Mouse (Mus musculus) hindbrain, embryonic 10.5 days (tissue): ENCODE measurements around the gene Ctdsp2. TPM values are rescaled to one million over a fixed set of nuclear protein-coding genes. Genes with fewer than 3 reads are reported as not detected.

Source experiments
- DNase-seq: peaks from one replicate; pipeline ENCODE4 v3.0.0-alpha.2; 2017; ENCODE audit warnings: low spot score
- H3K27ac ChIP-seq: fragments of 300-500 bp; sonication (generic); 2 replicates; pipeline ENCODE4 v1.5.1; 2016; ENCODE audit warnings: mild to moderate bottlenecking, moderate library complexity
- H3K27me3 ChIP-seq: fragments of 300-500 bp; sonication (generic); 2 replicates; pipeline ENCODE4 v1.6.1; 2016; ENCODE audit warnings: mild to moderate bottlenecking; ENCODE audit not compliant: poor library complexity, insufficient read depth, severe bottlenecking
- H3K36me3 ChIP-seq: fragments of 300-500 bp; sonication (generic); 2 replicates; pipeline ENCODE4 v1.6.1; 2016; ENCODE audit warnings: mild to moderate bottlenecking, moderate library complexity
- H3K4me1 ChIP-seq: fragments of 300-500 bp; sonication (generic); replicated peaks from 2 replicates; pipeline ENCODE4 v1.6.1; 2016; ENCODE audit warnings: mild to moderate bottlenecking
- H3K4me3 ChIP-seq: fragments of 300-500 bp; sonication (generic); 2 replicates; pipeline ENCODE4 v1.5.1; 2016; ENCODE audit warnings: mild to moderate bottlenecking, moderate library complexity
- H3K9me3 ChIP-seq: fragments of 300-500 bp; sonication (generic); 2 replicates; pipeline ENCODE4 v1.6.1; 2016; ENCODE audit warnings: mild to moderate bottlenecking, moderate library complexity
- WGBS: fragments of 180-500 bp; shearing (Covaris S2); methylation state at CpG from one replicate; pipeline ENCODE4 v1.1.7; 2016; 5-methylcytosine and 5-hydroxymethylcytosine counted together
- polyA plus RNA-seq: library from polyadenylated mRNA; unstranded; fragments of >200 nt; fragmentation: Nextera tagmentation; extraction: Ambion mirVana; gene quantifications from 2 replicates; pipeline ENCODE4 v1.2.1, GENCODE M21; 2016

Gene Ctdsp2
- polyA plus RNA-seq, 1 experiment from 2014 or later: 33.5 TPM

DNA sequence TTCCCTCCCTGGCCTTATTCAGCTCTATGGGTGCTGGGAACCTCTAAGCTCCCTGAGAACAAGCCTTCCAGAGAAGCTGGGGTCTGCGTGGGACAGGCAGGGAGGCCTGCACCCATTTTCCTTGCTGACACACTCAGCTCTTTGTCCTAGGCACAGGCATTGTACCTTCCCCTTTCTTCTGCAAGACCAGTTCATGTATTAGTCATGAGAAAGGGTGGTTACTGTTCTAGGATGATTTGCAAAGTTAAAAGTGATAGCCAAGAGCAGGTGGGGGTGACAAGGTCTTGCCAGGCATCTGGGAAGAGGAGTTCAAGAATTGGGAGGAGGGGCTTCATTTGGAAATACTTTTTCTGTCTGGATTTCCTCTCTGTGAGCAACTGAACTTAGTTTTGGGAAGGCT lies 23.5 kb downstream of the Ctdsp2 start:
- WGBS: 81% methylated on average over 1 of the region's 1 CpGs
- Histone ChIP-seq H3K27ac (no peak overlapping the region), H3K27me3 (no peaks in the 10 kb centered on the region), H3K4me3 (no peak overlapping the region), H3K36me3 (peaks cover 32% of the 10 kb centered on the region), H3K9me3 (no peaks in the 10 kb centered on the region), H3K4me1 (peaks cover 15% of the 10 kb centered on the region; the same call in 1 of the 2 replicates)
- no peak for DNase-seq

DNA sequence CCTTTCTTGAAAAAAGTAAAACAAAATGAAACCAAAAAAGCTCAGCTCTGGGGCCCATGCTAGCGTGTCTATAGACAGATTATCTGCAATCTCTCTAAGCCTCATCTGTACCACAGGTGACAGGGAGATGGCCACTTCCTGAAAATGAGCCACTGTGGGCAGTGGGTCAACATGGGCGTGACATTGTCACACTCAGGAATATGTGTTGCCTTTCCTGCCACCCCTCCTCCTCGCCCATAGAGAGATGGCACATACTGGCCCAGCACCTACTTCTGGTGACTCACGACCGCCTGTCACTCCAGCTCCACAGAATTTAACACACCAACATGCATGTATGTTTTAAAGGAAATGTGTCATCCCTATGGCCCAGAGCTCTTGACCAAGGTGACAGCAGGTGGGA lies 24.2 kb downstream of the Ctdsp2 start:
- Histone ChIP-seq H3K4me3 (no peak overlapping the region), H3K4me1 (peaks cover 16% of the 10 kb centered on the region; the same call in 1 of the 2 replicates), H3K36me3 (peaks cover 25% of the 10 kb centered on the region), H3K27ac (no peak overlapping the region), H3K9me3 (no peaks in the 10 kb centered on the region), H3K27me3 (no peaks in the 10 kb centered on the region)
- no peak for DNase-seq
- 91% methylated on average over 5 of the region's 5 CpGs for WGBS

DNA sequence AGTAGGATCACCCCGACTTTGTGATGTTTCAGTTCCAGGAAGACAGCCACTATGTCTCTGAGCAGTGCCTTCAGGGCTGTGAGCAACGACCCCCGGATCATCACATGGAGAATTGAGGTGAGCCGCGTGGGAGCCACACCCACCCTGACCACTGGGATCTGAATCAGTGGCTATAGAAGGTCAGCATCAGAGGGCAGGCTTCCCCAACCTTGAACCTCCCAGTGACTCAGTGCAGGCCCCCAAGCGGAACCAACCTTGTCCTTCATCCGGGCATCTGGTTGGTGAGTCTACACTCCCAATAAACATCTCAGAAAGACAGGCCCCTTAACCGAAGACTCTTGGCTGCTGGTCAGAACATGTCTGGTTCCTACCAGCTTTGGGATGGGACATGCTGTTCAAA lies 24.8 kb downstream of the Ctdsp2 start:
- Histone ChIP-seq H3K4me3 (no peak overlapping the region), H3K9me3 (no peaks in the 10 kb centered on the region), H3K4me1 (peaks cover 19% of the 10 kb centered on the region; the same call in 1 of the 2 replicates), H3K27me3 (no peaks in the 10 kb centered on the region), H3K27ac (0 out of 2 replicates have a peak overlapping the region, but pooled peaks have one; percentile 4), H3K36me3 (peaks cover 19% of the 10 kb centered on the region)
- no peak for DNase-seq
- 84% methylated on average over 8 of the region's 8 CpGs for WGBS

DNA sequence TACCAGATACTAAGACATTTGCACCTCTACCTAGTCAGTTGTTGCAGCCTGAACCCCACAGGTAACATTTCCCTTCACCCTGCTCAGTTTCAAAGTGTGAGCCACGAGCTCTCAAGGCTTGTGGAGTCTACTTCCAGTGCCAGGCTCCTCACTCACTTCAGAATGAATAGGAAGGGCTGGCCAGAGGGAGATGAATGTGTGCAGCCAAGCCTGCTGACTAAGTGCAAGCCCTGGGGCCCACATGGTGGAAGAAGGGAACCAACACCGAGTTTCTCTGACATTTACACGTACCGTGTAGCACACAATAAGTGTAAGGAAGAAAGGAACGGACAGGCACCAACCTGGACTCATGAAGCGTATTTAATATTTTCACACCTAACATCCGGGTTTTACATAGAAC lies 25.3 kb downstream of the Ctdsp2 start:
- Histone ChIP-seq H3K27me3 (no peaks in the 10 kb centered on the region), H3K4me3 (no peak overlapping the region), H3K4me1 (peaks cover 19% of the 10 kb centered on the region; the same call in 1 of the 2 replicates), H3K9me3 (no peaks in the 10 kb centered on the region), H3K36me3 (peaks cover 15% of the 10 kb centered on the region), H3K27ac (0 out of 2 replicates have a peak overlapping the region, but pooled peaks have one; percentile 4)
- 76% methylated on average over 7 of the region's 7 CpGs for WGBS
- DNase-seq: no peak

DNA sequence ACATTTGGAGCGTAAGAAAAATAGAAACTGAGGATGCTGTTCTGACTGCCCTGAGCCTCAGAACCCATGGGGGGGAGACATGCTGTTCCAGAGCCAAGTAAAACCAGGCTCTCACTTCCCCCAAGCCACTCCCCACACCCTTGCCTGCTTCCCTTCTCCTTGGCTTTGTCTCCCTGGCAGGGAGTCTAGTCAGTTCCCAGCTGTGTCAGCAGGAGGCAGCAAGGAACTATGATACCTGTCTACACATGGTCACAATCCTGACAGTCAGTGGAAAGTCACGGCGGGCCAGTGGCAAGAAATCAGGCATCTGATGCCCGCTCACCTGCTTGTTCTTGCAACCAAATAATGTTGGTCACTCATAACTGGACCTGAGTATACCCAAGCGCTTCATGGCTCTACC lies 38.0 kb downstream of the Ctdsp2 start:
- DNase-seq: no peak
- Histone ChIP-seq H3K4me3 (no peak overlapping the region), H3K9me3 (no peaks in the 10 kb centered on the region), H3K4me1 (peaks cover 6% of the 10 kb centered on the region; the same call in 1 of the 2 replicates), H3K36me3 (peaks cover 6% of the 10 kb centered on the region), H3K27ac (no peak overlapping the region), H3K27me3 (no peaks in the 10 kb centered on the region)
- 65% methylated on average over 5 of the region's 5 CpGs for WGBS

DNA sequence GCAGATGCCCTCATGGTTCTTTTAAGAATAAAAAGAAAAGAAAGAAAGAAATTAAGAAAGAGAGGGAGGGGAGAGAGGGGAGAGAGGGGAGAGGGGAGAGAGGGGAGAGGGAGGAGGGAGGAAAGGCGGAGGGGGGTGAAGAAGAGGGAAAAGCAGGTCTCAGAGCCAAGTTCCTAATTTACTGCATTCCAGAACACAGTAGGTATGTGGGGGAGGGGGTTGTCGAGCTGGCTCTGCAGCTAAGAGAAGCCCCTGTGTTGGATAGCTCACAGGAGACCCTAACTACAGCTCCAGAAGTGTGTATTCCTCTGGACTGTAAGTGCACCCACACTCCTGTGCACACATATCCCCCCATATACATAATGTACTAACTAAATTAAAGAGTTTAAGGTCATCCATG lies 38.6 kb downstream of the Ctdsp2 start:
- Histone ChIP-seq H3K27ac (no peak overlapping the region), H3K9me3 (no peaks in the 10 kb centered on the region), H3K4me3 (no peak overlapping the region), H3K27me3 (no peaks in the 10 kb centered on the region), H3K4me1 (peaks cover 6% of the 10 kb centered on the region; the same call in 1 of the 2 replicates), H3K36me3 (peaks cover 12% of the 10 kb centered on the region)
- no peak for DNase-seq
- 26% methylated on average over 2 of the region's 2 CpGs for WGBS

DNA sequence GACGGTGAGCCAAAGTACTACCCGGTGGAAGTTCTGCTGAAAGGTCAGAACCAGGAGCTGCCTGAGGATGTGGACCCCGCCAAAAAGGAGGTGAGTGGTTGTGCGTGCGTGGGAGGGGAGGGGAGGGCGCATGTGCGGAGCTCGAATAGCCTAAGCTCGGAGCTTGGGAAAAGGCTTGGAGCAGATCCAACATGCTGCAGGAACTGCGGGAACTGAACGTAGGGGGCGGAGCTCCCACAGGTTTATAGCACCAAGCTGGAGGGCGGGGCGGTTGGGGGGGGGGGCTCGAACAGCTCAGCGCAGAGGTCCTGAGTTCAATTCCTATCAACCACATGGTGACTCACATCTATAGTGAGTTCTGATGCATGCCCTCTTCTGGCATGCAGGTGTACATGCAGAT lies 39.9 kb downstream of the Ctdsp2 start:
- WGBS: 85% methylated on average over 16 of the region's 16 CpGs
- H3K9me3 ChIP-seq: no peaks in the 10 kb centered on the region
- peaks cover 6% of the 10 kb centered on the region; the same call in 1 of the 2 replicates for H3K4me1 ChIP-seq
- H3K27ac ChIP-seq: no peak overlapping the region
- H3K4me3 ChIP-seq: no peak overlapping the region
- peaks cover 25% of the 10 kb centered on the region for H3K36me3 ChIP-seq
- no peaks in the 10 kb centered on the region for H3K27me3 ChIP-seq
- no peak for DNase-seq

DNA sequence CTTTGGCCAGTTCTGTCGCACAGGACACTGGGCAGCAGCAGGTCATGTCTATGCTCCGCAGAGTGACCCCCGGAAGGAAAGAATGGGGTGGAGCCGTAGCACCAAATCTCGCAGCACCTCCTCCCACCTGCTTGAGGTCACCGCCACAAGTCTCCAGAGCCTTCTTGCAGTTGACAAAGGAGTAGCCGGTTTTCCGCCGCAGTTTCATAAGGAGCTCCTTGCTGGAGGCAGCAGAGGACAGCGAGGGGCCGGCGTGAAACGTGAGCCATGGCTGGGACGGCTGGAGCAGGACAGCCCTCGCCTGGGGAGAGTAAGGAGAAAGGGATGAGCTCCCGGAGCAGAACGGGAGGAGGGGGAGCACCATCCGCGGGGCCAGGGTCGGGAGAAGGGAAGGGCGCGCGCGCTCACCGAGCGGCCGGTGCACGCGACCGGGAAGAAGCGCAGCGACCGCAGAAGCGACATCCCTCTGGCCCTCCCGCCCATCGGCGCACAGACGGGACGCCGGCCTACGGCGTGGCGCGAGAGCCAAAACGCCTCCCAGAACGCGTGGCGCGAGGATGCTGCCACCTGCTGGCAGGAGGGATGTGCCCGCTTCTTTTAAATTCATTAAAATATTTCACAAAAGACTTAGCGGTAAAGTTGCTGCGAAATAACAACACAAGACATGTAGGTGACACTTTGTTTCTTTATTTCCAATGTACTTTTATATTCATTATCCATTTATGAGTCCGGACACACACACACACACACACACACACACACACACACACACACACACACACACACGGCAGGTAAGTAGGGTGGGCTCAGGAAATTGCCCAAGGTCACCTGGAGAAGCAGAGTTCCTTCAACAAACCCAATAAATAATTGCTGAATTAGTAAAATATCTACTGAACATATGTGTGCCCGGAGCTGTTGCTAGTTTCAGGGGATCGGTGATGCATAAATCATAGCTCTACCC lies 52.1 kb downstream of the Ctdsp2 start, which contains the start of gene Tsfm:
TSS of gene Tsfm (minus strand) at position 505 of the 961 bp plus-strand sequence.
- DNase-seq: peak; percentile 91
- Histone ChIP-seq H3K4me3 (peak within 1 kb of the TSS; percentile 67), H3K27ac (peak within 1 kb of the TSS; percentile 89), H3K9me3 (no peaks in the 10 kb centered on the region), H3K36me3 (peaks cover 39% of the 10 kb centered on the region), H3K4me1 (peaks cover 11% of the 10 kb centered on the region), H3K27me3 (no peaks in the 10 kb centered on the region)
- WGBS: 6% methylated on average over 56 of the region's 56 CpGs

DNA sequence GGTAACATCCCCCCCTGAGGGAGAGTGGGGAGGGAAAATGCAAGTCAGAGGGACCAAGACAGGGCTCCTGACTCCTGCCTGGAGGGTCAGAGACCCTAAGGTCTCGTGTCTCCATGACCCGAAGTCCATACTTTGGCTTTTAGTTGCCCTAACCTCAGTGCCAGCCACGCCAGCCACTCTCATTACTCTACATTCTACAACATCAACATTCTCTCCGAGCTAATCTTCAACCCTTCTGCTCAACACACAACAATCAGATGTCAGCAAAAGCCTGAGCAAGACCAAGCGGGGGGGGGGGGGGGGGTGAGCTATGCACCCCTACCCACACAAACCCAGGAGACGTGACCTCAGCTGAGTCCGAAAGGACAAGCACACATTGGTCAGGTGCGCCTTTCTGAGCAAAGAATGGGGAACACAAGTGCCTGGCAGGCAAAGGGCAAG lies 54.8 kb downstream of the Ctdsp2 start:
- Histone ChIP-seq H3K9me3 (no peaks in the 10 kb centered on the region), H3K27me3 (peaks cover 2% of the 10 kb centered on the region; the same call in 1 of the 2 replicates), H3K27ac (no peak overlapping the region), H3K4me3 (no peak overlapping the region), H3K4me1 (peaks cover 11% of the 10 kb centered on the region), H3K36me3 (peaks cover 12% of the 10 kb centered on the region)
- DNase-seq: no peak
- WGBS: 85% methylated on average over 8 of the region's 8 CpGs

DNA sequence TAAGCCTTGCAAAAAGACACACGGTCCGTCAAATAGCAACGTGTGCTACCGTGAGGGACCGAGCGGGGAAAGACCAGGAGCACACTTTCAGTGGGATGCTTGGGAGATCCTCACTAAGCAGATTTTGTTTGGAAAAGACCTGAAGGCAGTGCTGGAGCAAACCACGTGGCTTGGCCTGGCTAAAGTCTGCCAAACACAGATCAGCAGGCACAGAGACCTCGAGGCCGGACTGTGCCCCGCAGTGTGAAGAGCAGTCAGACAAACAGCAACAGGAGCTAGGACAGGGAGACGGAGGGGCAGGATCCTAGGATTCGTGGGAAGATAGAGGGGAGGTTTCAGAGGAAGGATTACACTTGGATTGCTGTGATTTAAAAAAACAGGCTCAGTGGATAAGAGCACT lies 57.8 kb downstream of the Ctdsp2 start:
- H3K9me3 ChIP-seq: no peaks in the 10 kb centered on the region
- no peak for DNase-seq
- no peak overlapping the region for H3K4me3 ChIP-seq
- WGBS: 89% methylated on average over 12 of the region's 12 CpGs
- H3K27me3 ChIP-seq: peaks cover 20% of the 10 kb centered on the region
- H3K27ac ChIP-seq: no peak overlapping the region
- H3K4me1 ChIP-seq: peaks cover 9% of the 10 kb centered on the region
- H3K36me3 ChIP-seq: no peaks in the 10 kb centered on the region

DNA sequence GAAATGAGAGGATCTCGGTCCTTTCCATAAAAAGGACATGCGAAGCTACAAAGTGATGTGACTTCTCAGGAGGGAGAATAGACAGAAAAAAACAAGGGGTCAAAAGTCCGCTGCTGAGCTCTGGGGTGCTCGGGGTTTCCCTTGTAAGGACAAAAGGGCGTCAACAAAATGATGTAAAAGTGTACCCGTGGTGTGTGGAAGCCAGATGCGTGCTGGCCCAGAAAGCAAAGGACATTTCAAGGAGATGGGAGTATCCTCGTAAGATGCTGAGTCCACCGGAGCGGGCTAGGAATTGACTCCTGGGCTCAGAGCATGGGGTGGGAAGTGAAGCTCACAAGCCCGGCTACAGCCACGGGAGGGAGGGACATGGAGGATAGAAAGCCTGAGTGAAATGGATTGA lies 59.1 kb downstream of the Ctdsp2 start:
- H3K9me3 ChIP-seq: no peaks in the 10 kb centered on the region
- H3K36me3 ChIP-seq: no peaks in the 10 kb centered on the region
- H3K4me1 ChIP-seq: peaks cover 17% of the 10 kb centered on the region
- no peak overlapping the region for H3K4me3 ChIP-seq
- no peak overlapping the region for H3K27ac ChIP-seq
- H3K27me3 ChIP-seq: peaks cover 20% of the 10 kb centered on the region
- DNase-seq: no peak
- WGBS: 72% methylated on average over 12 of the region's 12 CpGs

DNA sequence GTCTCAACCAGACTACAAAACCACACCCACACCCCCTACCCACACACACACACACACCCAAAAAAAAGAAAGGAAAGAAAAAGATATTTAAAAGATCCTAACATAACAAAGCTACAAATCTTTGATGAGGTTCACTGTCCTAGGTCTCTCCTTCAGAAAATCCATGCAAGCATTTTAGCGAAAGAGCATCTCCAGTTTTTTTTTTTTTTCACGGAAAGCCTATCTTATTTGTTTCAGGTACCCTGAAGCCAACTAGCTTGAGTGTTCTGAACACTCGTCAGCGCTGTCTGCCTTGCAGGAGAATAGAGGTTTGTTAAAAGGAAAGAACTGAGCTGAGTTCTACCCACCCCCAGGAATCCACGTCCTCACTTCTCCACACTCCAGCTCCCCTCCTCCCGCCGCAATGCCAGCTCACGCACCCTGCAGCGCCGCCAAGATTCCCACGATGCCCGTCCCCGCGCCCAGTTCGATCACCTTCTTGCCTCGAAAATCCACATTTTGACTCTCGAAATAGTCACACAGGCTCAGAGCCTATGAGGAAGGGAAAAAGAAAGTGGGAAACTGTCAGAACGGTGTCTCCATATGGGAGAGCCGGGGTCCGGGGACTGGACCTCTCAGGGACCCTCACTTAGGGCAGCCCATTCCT lies 62.2 kb downstream of the Ctdsp2 start:
- Histone ChIP-seq H3K27me3 (peaks cover 20% of the 10 kb centered on the region), H3K9me3 (no peaks in the 10 kb centered on the region), H3K27ac (peak overlapping the region; percentile 89), H3K36me3 (peaks cover 23% of the 10 kb centered on the region), H3K4me1 (peaks cover 24% of the 10 kb centered on the region), H3K4me3 (peak overlapping the region; percentile 83)
- WGBS: 2% methylated on average over 20 of the region's 20 CpGs
- DNase-seq: no peak
